Mouse (Mus musculus): Measurements from ENCODE around the gene Ivns1abp. TPM values are rescaled to one million over a fixed set of nuclear protein-coding genes. Genes with fewer than 3 reads are reported as not detected.
"Not testable (repeated sequence)": the region's sequence is repeated elsewhere in the genome, so short reads cannot be mapped to it uniquely, and the experiment has no call there.

Ivns1abp gene
- total RNA-seq (2021) = 100 to 1,000 TPM in 1 of 2 experiments, 10 to 100 TPM in 1; 92.3 to 113 TPM
- long read RNA-seq, experiment 1, transcript Ivns1abp-201 (15 exons, 3,511 nt) = major isoform, 55 of 196 reads
- long read RNA-seq, experiment 1, partial matches to known transcripts = 133 of 196 reads
- long read RNA-seq, experiment 1, other reads (novel, unspliced or antisense) = 5 of 196 reads
- long read RNA-seq, experiment 2, transcript Ivns1abp-201 (15 exons, 3,511 nt) = major isoform, 95 of 203 reads
- long read RNA-seq, experiment 2, partial matches to known transcripts = 100 of 203 reads
- long read RNA-seq, experiment 2, other reads (novel, unspliced or antisense) = 7 of 203 reads

GRCm38 (mm10) chr1:151344283-151345108 is at the start of gene Ivns1abp:
Gene Ivns1abp (plus strand): TSS chr1:151344477.
- DNase-seq = peak; percentile 98

GRCm38 (mm10) chr1:151295486-151295885 is 48.8 kb upstream of the Ivns1abp start:
- no peak for DNase-seq

GRCm38 (mm10) chr1:151296621-151297020 is 47.7 kb upstream of the Ivns1abp start:
- no peak for DNase-seq

GRCm38 (mm10) chr1:151297025-151297424 is 47.3 kb upstream of the Ivns1abp start:
- DNase-seq = no peak

GRCm38 (mm10) chr1:151297596-151297995 is 46.7 kb upstream of the Ivns1abp start:
- DNase-seq = no peak

GRCm38 (mm10) chr1:151301456-151301855 is 42.8 kb upstream of the Ivns1abp start:
- DNase-seq = no peak

- DNase-seq = no peak
Observed at GRCm38 (mm10) chr1:151301904-151302303, 42.4 kb upstream of the Ivns1abp start.

- no peak for DNase-seq
Observed at GRCm38 (mm10) chr1:151303265-151303664, 41.0 kb upstream of the Ivns1abp start.

GRCm38 (mm10) chr1:151305001-151305400 is 39.3 kb upstream of the Ivns1abp start:
- not testable (repeated sequence) for DNase-seq

- no peak for DNase-seq
Observed at GRCm38 (mm10) chr1:151307059-151307458, 37.2 kb upstream of the Ivns1abp start.

- DNase-seq = no peak
Observed at GRCm38 (mm10) chr1:151307821-151308220, 36.5 kb upstream of the Ivns1abp start.

- no peak for DNase-seq
Observed at GRCm38 (mm10) chr1:151308508-151308907, 35.8 kb upstream of the Ivns1abp start.

- no peak for DNase-seq
Observed at GRCm38 (mm10) chr1:151310511-151310910, 33.8 kb upstream of the Ivns1abp start.

GRCm38 (mm10) chr1:151311379-151311778 is 32.9 kb upstream of the Ivns1abp start:
- DNase-seq = no peak

GRCm38 (mm10) chr1:151319267-151319666 is 25.0 kb upstream of the Ivns1abp start:
- no peak for DNase-seq

GRCm38 (mm10) chr1:151320408-151320807 is 23.9 kb upstream of the Ivns1abp start:
- DNase-seq = no peak

GRCm38 (mm10) chr1:151325328-151325727 is 18.9 kb upstream of the Ivns1abp start:
- no peak for DNase-seq

- DNase-seq = no peak
Observed at GRCm38 (mm10) chr1:151328341-151329097, 15.8 kb upstream of the Ivns1abp start.

- no peak for DNase-seq
Observed at GRCm38 (mm10) chr1:151329601-151330000, 14.7 kb upstream of the Ivns1abp start.

GRCm38 (mm10) chr1:151332819-151333218 is 11.5 kb upstream of the Ivns1abp start:
- DNase-seq = no peak

GRCm38 (mm10) chr1:151338234-151338633 is 6.0 kb upstream of the Ivns1abp start:
- DNase-seq = no peak

- no peak for DNase-seq
Observed at GRCm38 (mm10) chr1:151338941-151339340, 5.3 kb upstream of the Ivns1abp start.
